Mouse (Mus musculus) G1E-ER4 (cell line): Measurements from ENCODE around the gene Mink1. TPM values are rescaled to one million over a fixed set of nuclear protein-coding genes. Genes with fewer than 3 reads are reported as not detected.

ENCODE experiments used
- GATA1 ChIP-seq: IDR thresholded peaks from one replicate; pipeline ENCODE4 v1.8.0; 2012; ENCODE audit warnings: low read length, inconsistent platforms
- polyA plus RNA-seq: library from polyadenylated mRNA; stranded (reverse); fragments of >175 nt; gene quantifications from 2 replicates; pipeline ENCODE4 v1.2.3, GENCODE M21; 2012

Mink1 gene
- polyA plus RNA-seq: 99.2 and 116 TPM in 2 replicates

- no peak for TF ChIP-seq GATA1
Measured at GRCm38 (mm10) chr11:70562287-70562994, at the start of gene Mink1. TSS of gene Mink1 (plus strand) at chr11:70562881.

- TF ChIP-seq GATA1: no peak
Measured at GRCm38 (mm10) chr11:70513520-70513919, 49.2 kb upstream of the Mink1 start.

GRCm38 (mm10) chr11:70514288-70514687 is 48.4 kb upstream of the Mink1 start, which contains the start of gene Vmo1:
TSS of gene Vmo1 (minus strand) at chr11:70514616.
- no peak for TF ChIP-seq GATA1

- no peak for TF ChIP-seq GATA1
Measured at GRCm38 (mm10) chr11:70516352-70516751, 46.3 kb upstream of the Mink1 start.

GRCm38 (mm10) chr11:70518436-70518835 is 44.2 kb upstream of the Mink1 start:
- no peak for TF ChIP-seq GATA1

- TF ChIP-seq GATA1: no peak
Measured at GRCm38 (mm10) chr11:70518923-70519322, 43.8 kb upstream of the Mink1 start, which contains the start of gene Gltpd2. TSS of gene Gltpd2 (plus strand) at chr11:70519196.

GRCm38 (mm10) chr11:70520178-70520769 is 42.4 kb upstream of the Mink1 start:
- no peak for TF ChIP-seq GATA1

GRCm38 (mm10) chr11:70524782-70525181 is 37.9 kb upstream of the Mink1 start:
- no peak for TF ChIP-seq GATA1

- TF ChIP-seq GATA1: no peak
Measured at GRCm38 (mm10) chr11:70525184-70525678, 37.5 kb upstream of the Mink1 start, which contains the start of gene Psmb6. TSS of gene Psmb6 (plus strand) at chr11:70525367.

GRCm38 (mm10) chr11:70525726-70526125 is 37.0 kb upstream of the Mink1 start:
- no peak for TF ChIP-seq GATA1

GRCm38 (mm10) chr11:70526211-70526610 is 36.5 kb upstream of the Mink1 start:
- no peak for TF ChIP-seq GATA1

GRCm38 (mm10) chr11:70528610-70529009 is 34.1 kb upstream of the Mink1 start:
- TF ChIP-seq GATA1: no peak

GRCm38 (mm10) chr11:70532839-70533238 is 29.8 kb upstream of the Mink1 start, which contains the start of gene Gm40193:
TSS of gene Gm40193 (minus strand) at chr11:70532939.
- no peak for TF ChIP-seq GATA1

GRCm38 (mm10) chr11:70539423-70539822 is 23.3 kb upstream of the Mink1 start:
- TF ChIP-seq GATA1: no peak

- TF ChIP-seq GATA1: no peak
Measured at GRCm38 (mm10) chr11:70539877-70540587, 22.6 kb upstream of the Mink1 start, which contains the start of gene Pld2. TSS of gene Pld2 (plus strand) at chr11:70540064.

- TF ChIP-seq GATA1: no peak
Measured at GRCm38 (mm10) chr11:70540928-70541327, 21.8 kb upstream of the Mink1 start.

GRCm38 (mm10) chr11:70541415-70541814 is 21.3 kb upstream of the Mink1 start:
- TF ChIP-seq GATA1: no peak
